Mouse (Mus musculus): ENCODE data around the gene Crebl2. TPM values are rescaled to one million over a fixed set of nuclear protein-coding genes. Genes with fewer than 3 reads are reported as not detected.

Crebl2 gene
- polyA plus RNA-seq, 2 experiments, result 3.0 to 8.1 TPM

GRCm38 (mm10) chr6:134862671-134863104 lies 32.7 kb downstream of the Crebl2 start:
- Histone ChIP-seq H3K36me3 (ENCODE audit: control insufficient read depth, insufficient read depth, low read length) (0 out of 2 replicates have a peak, but pooled peaks cover 5% of the 10 kb centered on the region), H3K9me3 (ENCODE audit: control insufficient read depth, low read length) (no peaks in the 10 kb centered on the region), H3K27me3 (ENCODE audit: control insufficient read depth, insufficient read depth, low read length) (no peaks in the 10 kb centered on the region), H3K27ac (replicated peaks; ENCODE audit: low read depth, low read length) (peak overlapping the region; percentile 56), H3K4me3 (replicated peaks; ENCODE audit: low read length) (peak overlapping the region; percentile 27), H3K4me2 (replicated peaks; ENCODE audit: low read depth, low read length, severe bottlenecking) (peak overlapping the region; percentile 48), H3K4me1 (ENCODE audit: control insufficient read depth, insufficient read depth, low read length) (peaks cover 8% of the 10 kb centered on the region; the same call in 1 of the 2 replicates), H3K9ac (ENCODE audit: low read depth, low read length, severe bottlenecking) (peak overlapping the region; percentile 32; the same call in 1 of the 2 replicates)
- peak; percentile 65 for DNase-seq (ENCODE audit: low spot score)
- TF ChIP-seq POLR2A (IDR thresholded peaks at IDR 0.05; ENCODE audit: borderline replicate concordance, extremely low read depth, insufficient read depth, insufficient read length), result no peak
- 9% methylated on average over 13 of the region's 13 CpGs for WGBS
- ATAC-seq (ENCODE audit: low FRiP score, low read depth), result peak; percentile 77

- H3K4me1 ChIP-seq (ENCODE audit: control insufficient read depth, insufficient read depth, low read length), result peaks cover 8% of the 10 kb centered on the region; the same call in 1 of the 2 replicates
- H3K9me3 ChIP-seq (ENCODE audit: control insufficient read depth, low read length), result no peaks in the 10 kb centered on the region
- H3K27ac ChIP-seq (replicated peaks; ENCODE audit: low read depth, low read length), result peak overlapping the region; percentile 56
- peak overlapping the region; percentile 48 for H3K4me2 ChIP-seq (replicated peaks; ENCODE audit: low read depth, low read length, severe bottlenecking)
- ATAC-seq (ENCODE audit: low FRiP score, low read depth) (peak; percentile 86), DNase-seq (ENCODE audit: low spot score) (peak; percentile 97)
- H3K27me3 ChIP-seq (ENCODE audit: control insufficient read depth, insufficient read depth, low read length), result no peaks in the 10 kb centered on the region
- H3K36me3 ChIP-seq (ENCODE audit: control insufficient read depth, insufficient read depth, low read length), result 0 out of 2 replicates have a peak, but pooled peaks cover 4% of the 10 kb centered on the region
- peak overlapping the region; percentile 27 for H3K4me3 ChIP-seq (replicated peaks; ENCODE audit: low read length)
- H3K9ac ChIP-seq (ENCODE audit: low read depth, low read length, severe bottlenecking), result peak overlapping the region; percentile 32; the same call in 1 of the 2 replicates
- WGBS, result 2% methylated on average over 19 of the region's 19 CpGs
- TF ChIP-seq POLR2A (IDR thresholded peaks at IDR 0.05; ENCODE audit: borderline replicate concordance, extremely low read depth, insufficient read depth, insufficient read length), result peak; percentile 27; the same call in 1 of the 2 replicates
These were observed 33.2 kb downstream of the Crebl2 start for GRCm38 (mm10) chr6:134863146-134863545.

GRCm38 (mm10) chr6:134866113-134866512 lies 36.2 kb downstream of the Crebl2 start:
- no peak overlapping the region for H3K27ac ChIP-seq (replicated peaks; ENCODE audit: low read depth, low read length)
- H3K36me3 ChIP-seq (ENCODE audit: control insufficient read depth, insufficient read depth, low read length), result peaks cover 6% of the 10 kb centered on the region
- H3K27me3 ChIP-seq (ENCODE audit: control insufficient read depth, insufficient read depth, low read length), result no peaks in the 10 kb centered on the region
- H3K4me3 ChIP-seq (replicated peaks; ENCODE audit: low read length), result no peak overlapping the region
- no peak for ATAC-seq (ENCODE audit: low FRiP score, low read depth)
- WGBS, result 93% methylated on average over 7 of the region's 7 CpGs
- H3K4me1 ChIP-seq (ENCODE audit: control insufficient read depth, insufficient read depth, low read length), result peaks cover 8% of the 10 kb centered on the region; the same call in 1 of the 2 replicates
- DNase-seq (ENCODE audit: low spot score), result no peak
- TF ChIP-seq POLR2A (IDR thresholded peaks at IDR 0.05; ENCODE audit: borderline replicate concordance, extremely low read depth, insufficient read depth, insufficient read length), result no peak
- no peak overlapping the region for H3K4me2 ChIP-seq (replicated peaks; ENCODE audit: low read depth, low read length, severe bottlenecking)
- H3K9ac ChIP-seq (ENCODE audit: low read depth, low read length, severe bottlenecking), result no peak overlapping the region
- no peaks in the 10 kb centered on the region for H3K9me3 ChIP-seq (ENCODE audit: control insufficient read depth, low read length)

GRCm38 (mm10) chr6:134867325-134867724 lies 37.4 kb downstream of the Crebl2 start:
- Histone ChIP-seq H3K4me2 (replicated peaks; ENCODE audit: low read depth, low read length, severe bottlenecking) (no peak overlapping the region), H3K36me3 (ENCODE audit: control insufficient read depth, insufficient read depth, low read length) (peaks cover 6% of the 10 kb centered on the region), H3K27me3 (ENCODE audit: control insufficient read depth, insufficient read depth, low read length) (no peaks in the 10 kb centered on the region), H3K4me1 (ENCODE audit: control insufficient read depth, insufficient read depth, low read length) (peaks cover 5% of the 10 kb centered on the region; the same call in 1 of the 2 replicates), H3K9ac (ENCODE audit: low read depth, low read length, severe bottlenecking) (no peak overlapping the region), H3K4me3 (replicated peaks; ENCODE audit: low read length) (no peak overlapping the region), H3K27ac (replicated peaks; ENCODE audit: low read depth, low read length) (no peak overlapping the region), H3K9me3 (ENCODE audit: control insufficient read depth, low read length) (no peaks in the 10 kb centered on the region)
- WGBS, result 88% methylated on average over 3 of the region's 3 CpGs
- DNase-seq (ENCODE audit: low spot score), result no peak
- TF ChIP-seq POLR2A (IDR thresholded peaks at IDR 0.05; ENCODE audit: borderline replicate concordance, extremely low read depth, insufficient read depth, insufficient read length), result no peak
- ATAC-seq (ENCODE audit: low FRiP score, low read depth), result no peak

GRCm38 (mm10) chr6:134870209-134870742 lies 40.3 kb downstream of the Crebl2 start:
- DNase-seq (ENCODE audit: low spot score) (no peak), ATAC-seq (ENCODE audit: low FRiP score, low read depth) (no peak)
- Histone ChIP-seq H3K4me1 (ENCODE audit: control insufficient read depth, insufficient read depth, low read length) (no peaks in the 10 kb centered on the region), H3K27ac (replicated peaks; ENCODE audit: low read depth, low read length) (no peak overlapping the region), H3K36me3 (ENCODE audit: control insufficient read depth, insufficient read depth, low read length) (peaks cover 6% of the 10 kb centered on the region), H3K27me3 (ENCODE audit: control insufficient read depth, insufficient read depth, low read length) (no peaks in the 10 kb centered on the region), H3K9ac (ENCODE audit: low read depth, low read length, severe bottlenecking) (no peak overlapping the region), H3K4me3 (replicated peaks; ENCODE audit: low read length) (no peak overlapping the region), H3K9me3 (ENCODE audit: control insufficient read depth, low read length) (no peaks in the 10 kb centered on the region), H3K4me2 (replicated peaks; ENCODE audit: low read depth, low read length, severe bottlenecking) (no peak overlapping the region)
- TF ChIP-seq POLR2A (IDR thresholded peaks at IDR 0.05; ENCODE audit: borderline replicate concordance, extremely low read depth, insufficient read depth, insufficient read length), result no peak
- WGBS, result 91% methylated on average over 12 of the region's 12 CpGs

Data from limb, embryonic 14.5 days (tissue).